ENCODE assay signal across 7 mouse cellular contexts in genomic region chr3:108911081-108911547, GRCm38 (mm10). TPM values are rescaled to one million over a fixed set of nuclear protein-coding genes. Genes with fewer than 3 reads are reported as not detected.
DNase-seq lines count a peak whose midpoint lies in the region; ATAC-seq and TF ChIP-seq lines count a peak whose summit lies in the region.

No protein-coding gene starts in this region.

- H3K9me3 ChIP-seq in hindbrain, postnatal 0 days (ENCODE audit: low read length) = no peaks in the 10 kb centered on the region
- H3K9me3 ChIP-seq in midbrain, embryonic 10.5 days (replicated peaks) = no peaks in the 10 kb centered on the region

- peak; percentile 35; the same call in 1 of the 2 replicates for TF ChIP-seq POLR2A in small intestine, adult 2 months (IDR thresholded peaks at IDR 0.05; ENCODE audit: low read depth, low read length)

- H3K27me3 ChIP-seq in hindbrain, postnatal 0 days (ENCODE audit: insufficient read depth, low read length) = no peaks in the 10 kb centered on the region
- H3K27me3 ChIP-seq in midbrain, embryonic 10.5 days (ENCODE audit: low read depth, poor library complexity, severe bottlenecking) = no peaks in the 10 kb centered on the region
- H3K27me3 ChIP-seq in small intestine, adult 2 months (ENCODE audit: control insufficient read depth, insufficient read depth, low read length) = no peaks in the 10 kb centered on the region

- TF ChIP-seq CTCF in hindbrain, postnatal 0 days (IDR thresholded peaks at IDR 0.05; ENCODE audit: low read depth) = peak; percentile 71
- peak; percentile 63; the same call in 1 of the 2 replicates for TF ChIP-seq CTCF in small intestine, adult 2 months (IDR thresholded peaks at IDR 0.05; ENCODE audit: extremely low read depth, insufficient read length, insufficient replicate concordance, low read depth, low read length)

- intact Hi-C loops in left cerebral cortex, postnatal 4 days (cut with DNase I) = loop anchor here (5.0 to 10.0 kb wide), 2 partner anchors 51 to 154 kb away; no protein-coding TSS in a partner anchor

- under 1% methylated on average over 33 of the region's 44 CpGs for WGBS in hindbrain, postnatal 0 days
- WGBS in midbrain, embryonic 10.5 days = under 1% methylated on average over 34 of the region's 44 CpGs
- under 1% methylated on average over 42 of the region's 44 CpGs for WGBS in small intestine, adult 2 months

- H3K9ac ChIP-seq in hindbrain, postnatal 0 days (replicated peaks; ENCODE audit: low read length) = peak overlapping the region; percentile 77

- DNase-seq in R1 (ENCODE audit: low read depth, low spot score) = peak; percentile 84
- peak; percentile 29 to 53 for DNase-seq in cerebellum, postnatal 4 days (ENCODE audit: low spot score in 2 of 2)
- DNase-seq in gastrocnemius, adult 18-20 months (ENCODE audit: low spot score) = peak; percentile 43
- DNase-seq in hindbrain, postnatal 0 days (ENCODE audit: low spot score) = peak; percentile 81
- peak; percentile 66 for DNase-seq in left cerebral cortex, postnatal 4 days
- DNase-seq in midbrain, embryonic 10.5 days (ENCODE audit: low spot score) = no peak

- H3K4me2 ChIP-seq in hindbrain, postnatal 0 days (ENCODE audit: low read depth, low read length) = peak overlapping the region; percentile 97

- peaks cover 8% of the 10 kb centered on the region; the same call in 1 of the 2 replicates for H3K36me3 ChIP-seq in hindbrain, postnatal 0 days (ENCODE audit: insufficient read depth, low read length)
- H3K36me3 ChIP-seq in midbrain, embryonic 10.5 days = peaks cover 28% of the 10 kb centered on the region
- peaks cover 18% of the 10 kb centered on the region for H3K36me3 ChIP-seq in small intestine, adult 2 months (ENCODE audit: control insufficient read depth, insufficient read depth, low read length)

- H3K4me3 ChIP-seq in hindbrain, postnatal 0 days (ENCODE audit: low read length) = peak overlapping the region; percentile 95
- peak overlapping the region; percentile 99 for H3K4me3 ChIP-seq in midbrain, embryonic 10.5 days
- H3K4me3 ChIP-seq in small intestine, adult 2 months (ENCODE audit: low read depth, low read length) = peak overlapping the region; percentile 81

- H3K27ac ChIP-seq in hindbrain, postnatal 0 days = peak overlapping the region; percentile 93
- H3K27ac ChIP-seq in midbrain, embryonic 10.5 days (replicated peaks) = peak overlapping the region; percentile 97
- peak overlapping the region; percentile 97 for H3K27ac ChIP-seq in small intestine, adult 2 months (ENCODE audit: insufficient read depth, low read depth, low read length)

- peak; percentile 89 for ATAC-seq in hindbrain, postnatal 0 days

- H3K4me1 ChIP-seq in hindbrain, postnatal 0 days (ENCODE audit: insufficient read depth, low read length) = peaks cover 7% of the 10 kb centered on the region; the same call in 1 of the 2 replicates
- peaks cover 18% of the 10 kb centered on the region for H3K4me1 ChIP-seq in midbrain, embryonic 10.5 days
- H3K4me1 ChIP-seq in small intestine, adult 2 months (ENCODE audit: control insufficient read depth, insufficient read depth, insufficient read length, low read length) = peaks cover 3% of the 10 kb centered on the region; the same call in 1 of the 2 replicates

RNA-seq across cellular contexts. Expression of gene Prpf38b, which starts 0.4 kb away (rescaled TPM):
- total RNA-seq in gastrocnemius, adult 18-20 months (2021) = 10 to 100 TPM; 12.7 to 17.3 TPM
- 23.8 and 26.7 TPM in 2 replicates for total RNA-seq in hindbrain, postnatal 0 days (2014; rRNA removed)
- 39.4 and 41.8 TPM in 2 replicates for polyA plus RNA-seq in hindbrain, postnatal 0 days (2015; fragmentation: Nextera tagmentation; extraction: Ambion mirVana)
- total RNA-seq in left cerebral cortex, postnatal 4 days (2021) = 10 to 100 TPM; 49.4 to 57.6 TPM
- polyA plus RNA-seq in midbrain, embryonic 10.5 days (2016; fragmentation: Nextera tagmentation; extraction: Ambion mirVana) = 67.2 and 68.3 TPM in 2 replicates
- polyA plus RNA-seq in small intestine, adult 2 months (2012; rRNA removed) = 38.0 and 73.9 TPM in 2 replicates

RNA-seq across cellular contexts. Expression of gene Fndc7, which starts 21.3 kb away (rescaled TPM):
- total RNA-seq in gastrocnemius, adult 18-20 months (2021) = not detected
- 0.14 and 0.16 TPM in 2 replicates for total RNA-seq in hindbrain, postnatal 0 days (2014; rRNA removed)
- polyA plus RNA-seq in hindbrain, postnatal 0 days (2015; fragmentation: Nextera tagmentation; extraction: Ambion mirVana) = 0.06 TPM in 1 of 2 replicates, not detected in the other
- under 1 TPM in 1 of 2 experiments, not detected in 1; 0.14 TPM for total RNA-seq in left cerebral cortex, postnatal 4 days (2021)
- polyA plus RNA-seq in midbrain, embryonic 10.5 days (2016; fragmentation: Nextera tagmentation; extraction: Ambion mirVana) = 0.06 TPM in 1 of 2 replicates, not detected in the other
- 0.10 TPM in 2 replicates for polyA plus RNA-seq in small intestine, adult 2 months (2012; rRNA removed)

RNA-seq across cellular contexts. Expression of gene Henmt1, which starts 28.6 kb away (rescaled TPM):
- total RNA-seq in gastrocnemius, adult 18-20 months (2021) = not detected
- total RNA-seq in hindbrain, postnatal 0 days (2014; rRNA removed) = 1.0 and 2.2 TPM in 2 replicates
- 2.0 and 2.6 TPM in 2 replicates for polyA plus RNA-seq in hindbrain, postnatal 0 days (2015; fragmentation: Nextera tagmentation; extraction: Ambion mirVana)
- 1 to 10 TPM; 4.4 to 5.8 TPM for total RNA-seq in left cerebral cortex, postnatal 4 days (2021)
- polyA plus RNA-seq in midbrain, embryonic 10.5 days (2016; fragmentation: Nextera tagmentation; extraction: Ambion mirVana) = 0.62 and 0.67 TPM in 2 replicates
- not detected in 2 replicates for polyA plus RNA-seq in small intestine, adult 2 months (2012; rRNA removed)

RNA-seq across cellular contexts. Expression of gene Gm9857, which starts 29.1 kb away (rescaled TPM):
- total RNA-seq in gastrocnemius, adult 18-20 months (2021) = not detected
- not detected in 2 replicates for total RNA-seq in hindbrain, postnatal 0 days (2014; rRNA removed)
- polyA plus RNA-seq in hindbrain, postnatal 0 days (2015; fragmentation: Nextera tagmentation; extraction: Ambion mirVana) = 0.54 TPM in 1 of 2 replicates, not detected in the other
- 1 to 10 TPM in 1 of 2 experiments, not detected in 1; 2.0 TPM for total RNA-seq in left cerebral cortex, postnatal 4 days (2021)
- not detected in 2 replicates for polyA plus RNA-seq in midbrain, embryonic 10.5 days (2016; fragmentation: Nextera tagmentation; extraction: Ambion mirVana)
- polyA plus RNA-seq in small intestine, adult 2 months (2012; rRNA removed) = not detected in 2 replicates
